Mouse (Mus musculus) lung, adult 2 months (tissue): ENCODE results near the gene B3galt5. TPM values are rescaled to one million over a fixed set of nuclear protein-coding genes. Genes with fewer than 3 reads are reported as not detected.

Experiments used
- DNase-seq: peaks from one replicate; pipeline ENCODE4 v3.0.0; 2022
- H3K4me1 ChIP-seq: fragments of 200-500 bp; 2 replicates; pipeline ENCODE4 v1.6.1; 2011; ENCODE audit warnings: low read length; ENCODE audit not compliant: control insufficient read depth, insufficient read depth
- H3K4me3 ChIP-seq: fragments of 200-500 bp; replicated peaks from 2 replicates; pipeline ENCODE3; 2011; ENCODE audit warnings: low read depth, mild to moderate bottlenecking, control low read depth, low read length; ENCODE audit errors: extremely low read depth
- CTCF ChIP-seq: fragments of 200-500 bp; IDR thresholded peaks from 2 replicates; pipeline ENCODE4 v1.5.1; 2011; ENCODE audit warnings: mild to moderate bottlenecking, low read length, control low read depth; ENCODE audit not compliant: insufficient read depth
- POLR2A ChIP-seq: fragments of 200-500 bp; IDR thresholded peaks from 2 replicates; pipeline ENCODE4 v1.6.1; 2011; ENCODE audit warnings: low read depth, mild to moderate bottlenecking, control low read depth, low read length, borderline replicate concordance; ENCODE audit errors: extremely low read depth
- WGBS: fragments of 180-500 bp; shearing (Covaris S2); methylation state at CpG from one replicate; pipeline ENCODE4 v1.1.7; 2018; 5-methylcytosine and 5-hydroxymethylcytosine counted together
- polyA plus RNA-seq: library from polyadenylated mRNA; depleted of rRNA; stranded (reverse); fragments of >200 nt; gene quantifications from 2 replicates; pipeline ENCODE4 v1.2.3, GENCODE M21; 2012

Gene B3galt5
- polyA plus RNA-seq, 1 experiment: not detected

- TF ChIP-seq CTCF (no peak), POLR2A (no peak)
- WGBS: 62% methylated on average over 9 of the region's 9 CpGs
- H3K4me1 ChIP-seq: no peaks in the 10 kb centered on the region
- H3K4me3 ChIP-seq: no peak overlapping the region
- DNase-seq: no peak
Observed at GRCm38 (mm10) chr16:96291885-96292284, 56.3 kb downstream of the B3galt5 start.

GRCm38 (mm10) chr16:96292530-96293173 lies 57.1 kb downstream of the B3galt5 start:
- WGBS: 58% methylated on average over 15 of the region's 15 CpGs
- TF ChIP-seq POLR2A (no peak), CTCF (no peak)

GRCm38 (mm10) chr16:96298075-96298474 lies 62.5 kb downstream of the B3galt5 start:
- Histone ChIP-seq H3K4me3 (no peak overlapping the region), H3K4me1 (no peaks in the 10 kb centered on the region)
- TF ChIP-seq POLR2A: no peak
- TF ChIP-seq CTCF: no peak
- no peak for DNase-seq

More at GRCm38 (mm10) chr16:96292530-96293173, 57.1 kb downstream of the B3galt5 start:
- H3K4me3 ChIP-seq: no peak overlapping the region
- no peak for DNase-seq
- no peaks in the 10 kb centered on the region for H3K4me1 ChIP-seq

GRCm38 (mm10) chr16:96298574-96298973 lies 63.0 kb downstream of the B3galt5 start:
- no peak for TF ChIP-seq CTCF
- TF ChIP-seq POLR2A: no peak
- Histone ChIP-seq H3K4me1 (no peaks in the 10 kb centered on the region), H3K4me3 (no peak overlapping the region)
- no peak for DNase-seq
- WGBS: 50% methylated on average over 3 of the region's 3 CpGs

- no peaks in the 10 kb centered on the region for H3K4me1 ChIP-seq
- DNase-seq: no peak
- WGBS: 82% methylated on average over 4 of the region's 4 CpGs
- TF ChIP-seq CTCF: no peak
- no peak for TF ChIP-seq POLR2A
- H3K4me3 ChIP-seq: no peak overlapping the region
Observed at GRCm38 (mm10) chr16:96303356-96303755, 67.8 kb downstream of the B3galt5 start.

GRCm38 (mm10) chr16:96304438-96304837 lies 68.8 kb downstream of the B3galt5 start:
- H3K4me3 ChIP-seq: no peak overlapping the region
- TF ChIP-seq POLR2A: no peak
- TF ChIP-seq CTCF: no peak
- no peak for DNase-seq
- H3K4me1 ChIP-seq: no peaks in the 10 kb centered on the region

GRCm38 (mm10) chr16:96306905-96307304 lies 71.3 kb downstream of the B3galt5 start:
- no peak for DNase-seq
- H3K4me3 ChIP-seq: no peak overlapping the region
- H3K4me1 ChIP-seq: no peaks in the 10 kb centered on the region
- TF ChIP-seq CTCF (no peak), POLR2A (no peak)
- WGBS: 46% methylated on average over 4 of the region's 4 CpGs

- DNase-seq: no peak
- TF ChIP-seq POLR2A: no peak
- no peak for TF ChIP-seq CTCF
- H3K4me1 ChIP-seq: no peaks in the 10 kb centered on the region
- no peak overlapping the region for H3K4me3 ChIP-seq
- WGBS: 79% methylated on average over 8 of the region's 8 CpGs
Observed at GRCm38 (mm10) chr16:96317803-96318202, 82.2 kb downstream of the B3galt5 start.

GRCm38 (mm10) chr16:96322739-96323138 lies 87.1 kb downstream of the B3galt5 start:
- DNase-seq: no peak
- 76% methylated on average over 1 of the region's 1 CpGs for WGBS
- no peak for TF ChIP-seq POLR2A
- no peak for TF ChIP-seq CTCF
- peaks cover 3% of the 10 kb centered on the region; the same call in 1 of the 2 replicates for H3K4me1 ChIP-seq
- H3K4me3 ChIP-seq: no peak overlapping the region

- Histone ChIP-seq H3K4me1 (peaks cover 3% of the 10 kb centered on the region; the same call in 1 of the 2 replicates), H3K4me3 (no peak overlapping the region)
- TF ChIP-seq POLR2A: no peak
- no peak for DNase-seq
- WGBS: 82% methylated on average over 4 of the region's 4 CpGs
Observed at GRCm38 (mm10) chr16:96323166-96323565, 87.6 kb downstream of the B3galt5 start.
